Mouse (Mus musculus) bone marrow macrophage, adult 2 months (primary cell): Measurements from ENCODE around the gene Meaf6. TPM values are rescaled to one million over a fixed set of nuclear protein-coding genes. Genes with fewer than 3 reads are reported as not detected.

ENCODE experiments used
- H3K27ac ChIP-seq: 2 replicates; pipeline ENCODE4 v1.5.1; 2012; ENCODE audit warnings: low read depth, low read length; ENCODE audit not compliant: insufficient read depth
- H3K4me1 ChIP-seq: 2 replicates; pipeline ENCODE4 v1.6.1; 2012; ENCODE audit warnings: low read length; ENCODE audit not compliant: control insufficient read depth, insufficient read depth
- H3K4me3 ChIP-seq: 2 replicates; pipeline ENCODE4 v1.5.1; 2012; ENCODE audit warnings: mild to moderate bottlenecking, low read length, moderate library complexity; ENCODE audit not compliant: insufficient read depth
- CTCF ChIP-seq: IDR thresholded peaks from 2 replicates; pipeline ENCODE4 v1.5.1; 2012; ENCODE audit warnings: low read depth, mild to moderate bottlenecking, low read length, moderate library complexity
- POLR2A ChIP-seq: IDR thresholded peaks from 2 replicates; pipeline ENCODE4 v1.6.1; 2012; ENCODE audit warnings: mild to moderate bottlenecking, low read depth, low read length, borderline replicate concordance
- polyA plus RNA-seq: library from polyadenylated mRNA; stranded (reverse); fragments of >200 nt; gene quantifications from 2 replicates; pipeline ENCODE4 v1.2.4, GENCODE M21; 2012; ENCODE audit not compliant: missing spikeins, insufficient read depth, insufficient read length

Gene Meaf6
- polyA plus RNA-seq, 1 experiment = 32.4 TPM

DNA sequence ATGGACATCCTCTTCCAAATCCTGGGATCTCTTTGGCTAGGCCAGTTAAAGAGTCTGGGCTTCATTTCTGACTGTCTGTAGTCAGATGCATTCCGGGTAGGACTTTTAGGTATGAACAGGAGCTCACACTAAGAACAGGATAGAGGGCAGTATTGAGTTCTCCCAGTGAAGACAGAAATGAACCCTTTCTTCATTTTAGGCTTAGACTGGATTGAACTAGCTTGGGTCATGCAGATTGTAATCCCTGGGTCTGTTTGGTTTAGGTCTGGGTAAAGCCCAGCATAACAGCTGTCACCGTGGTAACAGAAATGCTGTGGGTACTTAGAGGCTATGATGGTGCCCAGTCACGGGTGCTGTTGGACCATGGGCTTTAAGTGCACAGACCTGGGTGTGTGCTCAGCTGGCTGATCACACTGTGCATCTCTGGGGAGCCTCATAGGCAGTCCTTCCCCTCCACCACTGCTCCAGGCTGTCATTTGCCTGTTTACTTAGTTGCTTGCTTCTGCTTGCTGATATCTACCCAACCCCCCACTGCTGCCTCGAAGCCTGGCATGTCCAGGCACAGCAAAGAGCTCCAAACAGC lies 68.8 kb downstream of the Meaf6 start:
- no peak for TF ChIP-seq POLR2A
- TF ChIP-seq CTCF = no peak
- Histone ChIP-seq H3K27ac (no peak overlapping the region), H3K4me3 (no peak overlapping the region), H3K4me1 (no peaks in the 10 kb centered on the region)

DNA sequence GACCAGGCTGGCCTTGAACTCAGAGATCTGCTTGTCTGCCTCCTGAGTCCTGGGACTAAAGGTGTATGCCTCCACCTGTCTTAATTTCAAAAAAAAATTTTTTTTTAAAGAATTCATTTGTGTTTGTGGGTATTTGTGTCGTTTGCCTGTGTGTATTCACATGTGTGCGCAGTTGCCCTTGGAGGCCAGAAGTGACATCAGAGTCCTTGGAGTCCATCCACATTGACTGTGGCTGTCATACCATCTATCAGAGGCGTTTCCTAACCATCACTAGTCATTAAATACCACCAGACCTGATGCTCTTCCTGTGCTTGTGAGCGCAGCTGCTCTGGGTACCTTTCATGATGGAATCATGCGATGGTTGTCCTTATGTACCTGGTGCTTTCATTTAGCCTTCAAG lies 70.7 kb downstream of the Meaf6 start:
- no peak overlapping the region for H3K4me3 ChIP-seq
- TF ChIP-seq CTCF (no peak), POLR2A (no peak)
- H3K4me1 ChIP-seq = no peaks in the 10 kb centered on the region
- H3K27ac ChIP-seq = no peak overlapping the region

DNA sequence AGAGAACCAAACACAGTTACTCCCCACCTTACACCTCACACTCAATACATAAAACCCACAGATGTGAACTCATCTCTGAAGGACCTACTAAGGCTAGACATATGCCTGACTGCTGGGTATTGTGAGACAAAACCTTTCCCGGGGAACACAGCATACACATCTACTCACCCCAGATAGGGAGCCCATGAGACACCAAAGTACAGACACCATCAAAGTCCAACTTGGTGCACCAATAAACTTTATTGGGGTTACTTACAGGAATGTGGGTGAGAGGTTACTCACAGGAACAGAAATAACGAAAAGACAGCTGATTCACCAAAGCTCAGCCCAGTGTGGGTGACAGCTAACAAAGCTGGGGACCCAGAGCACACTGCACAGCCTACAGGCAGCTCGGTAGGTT lies 72.4 kb downstream of the Meaf6 start:
- TF ChIP-seq CTCF (no peak), POLR2A (no peak)
- Histone ChIP-seq H3K4me3 (no peak overlapping the region), H3K27ac (no peak overlapping the region), H3K4me1 (no peaks in the 10 kb centered on the region)

DNA sequence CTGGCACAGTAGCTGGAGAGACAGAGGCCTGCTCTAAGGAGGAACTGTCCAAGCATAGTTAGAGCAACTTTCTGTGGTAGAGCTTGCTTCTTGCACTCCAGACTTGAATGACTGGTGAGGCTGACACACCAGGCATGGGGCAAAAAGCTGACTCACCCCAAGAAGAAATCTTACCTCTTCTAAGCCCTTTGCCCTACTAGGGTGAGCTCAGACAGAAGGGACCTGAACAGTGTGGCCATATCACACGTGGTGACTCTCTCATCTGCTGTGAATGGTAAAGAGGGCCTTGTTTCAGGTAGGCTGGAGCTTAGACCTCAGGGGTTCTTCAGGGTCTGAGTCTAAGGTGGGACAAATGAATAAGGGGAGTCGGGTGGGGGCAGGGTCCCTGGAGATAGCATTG lies 73.1 kb downstream of the Meaf6 start:
- TF ChIP-seq POLR2A (no peak), CTCF (no peak)
- Histone ChIP-seq H3K4me3 (no peak overlapping the region), H3K27ac (no peak overlapping the region), H3K4me1 (no peaks in the 10 kb centered on the region)

DNA sequence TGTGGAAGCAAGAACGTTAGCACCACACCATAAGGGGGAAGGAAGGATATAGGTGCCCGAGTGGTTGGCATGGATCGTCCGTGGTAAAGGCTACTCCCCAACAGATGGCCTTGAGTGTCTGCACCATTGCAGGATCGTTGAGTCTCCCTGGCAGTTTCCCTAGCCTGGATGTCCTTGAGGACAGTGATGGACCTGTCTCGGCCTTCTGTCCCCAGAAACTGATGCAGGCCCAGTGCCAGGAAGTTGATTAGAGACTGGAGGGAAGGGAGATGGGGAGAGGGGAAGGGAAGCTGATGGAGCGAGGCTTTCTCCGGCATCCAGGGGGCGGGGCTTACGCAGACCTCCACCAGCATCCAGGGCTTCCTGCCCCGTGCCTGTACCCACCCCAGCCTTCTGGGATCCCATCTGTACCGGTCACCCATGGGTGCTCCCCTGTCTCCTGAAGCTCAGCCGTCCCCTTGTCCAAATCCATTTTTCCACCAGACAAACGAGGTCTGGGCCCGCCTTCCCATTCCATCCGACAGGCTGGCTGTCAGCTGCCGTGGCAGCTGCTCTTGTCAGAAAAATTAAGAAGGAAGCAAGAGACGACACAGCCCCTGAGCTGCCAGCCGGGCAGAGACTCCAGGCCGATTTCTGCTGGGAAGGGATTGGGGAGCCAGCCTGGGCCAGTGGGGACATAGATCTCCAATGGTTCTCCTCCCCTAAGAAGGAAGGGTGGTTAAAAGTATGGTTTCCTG lies 73.8 kb downstream of the Meaf6 start:
- Histone ChIP-seq H3K4me1 (no peaks in the 10 kb centered on the region), H3K4me3 (no peak overlapping the region), H3K27ac (no peak overlapping the region)
- no peak for TF ChIP-seq POLR2A

DNA sequence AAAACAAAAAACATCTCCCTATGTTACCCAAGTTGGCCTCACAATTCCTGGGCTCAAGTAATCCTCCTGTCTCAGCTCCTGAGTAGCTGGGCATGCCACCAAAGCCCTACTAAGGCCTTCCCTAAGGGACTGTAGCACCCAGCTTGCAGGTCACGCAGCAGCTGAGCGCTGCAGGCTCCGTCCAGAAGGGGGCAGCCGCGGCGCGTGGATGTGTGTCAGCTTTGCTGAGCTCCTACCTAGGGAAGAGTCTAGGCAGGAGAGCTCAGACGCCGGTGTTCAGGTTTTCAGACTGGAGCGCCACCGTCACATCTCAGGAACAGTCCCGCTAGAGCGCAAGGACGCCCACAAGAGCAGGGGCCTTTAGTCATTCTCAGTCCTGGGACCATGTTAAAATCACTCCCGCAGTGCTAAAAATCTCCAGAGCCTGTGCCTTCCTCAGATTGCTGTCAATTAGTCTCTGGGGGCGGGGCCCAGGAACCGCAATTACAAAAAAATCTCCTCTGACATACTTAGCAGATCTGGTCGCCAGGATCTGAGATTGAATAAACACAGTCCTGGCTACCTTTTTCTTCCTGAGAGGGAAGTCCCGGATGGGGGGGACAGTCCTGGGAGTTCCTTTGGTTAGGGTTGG lies 75.5 kb downstream of the Meaf6 start:
- no peak overlapping the region for H3K27ac ChIP-seq
- no peaks in the 10 kb centered on the region for H3K4me1 ChIP-seq
- H3K4me3 ChIP-seq = peak overlapping the region; percentile 19; the same call in 1 of the 2 replicates
- TF ChIP-seq POLR2A = no peak
- peak; percentile 87 for TF ChIP-seq CTCF

DNA sequence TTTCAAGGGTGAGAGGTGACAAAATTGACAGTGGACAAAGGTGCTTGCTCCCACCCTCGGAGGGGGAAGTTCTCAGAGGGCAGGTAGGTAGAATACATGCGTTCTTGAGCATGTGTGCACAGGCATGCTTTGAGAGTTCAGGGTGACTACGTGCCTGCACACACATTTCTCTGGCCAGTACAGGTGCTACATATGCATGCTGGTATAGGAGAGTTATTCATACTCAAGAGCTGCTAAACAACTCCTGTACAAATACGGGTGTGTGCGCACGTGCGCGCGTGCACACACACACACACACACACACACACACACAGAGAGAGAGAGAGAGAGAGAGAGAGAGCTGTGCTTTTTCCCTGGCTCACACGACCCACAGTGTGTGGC lies 76.0 kb downstream of the Meaf6 start:
- TF ChIP-seq CTCF (no peak), POLR2A (no peak)
- Histone ChIP-seq H3K4me3 (no peak overlapping the region), H3K4me1 (no peaks in the 10 kb centered on the region), H3K27ac (no peak overlapping the region)

DNA sequence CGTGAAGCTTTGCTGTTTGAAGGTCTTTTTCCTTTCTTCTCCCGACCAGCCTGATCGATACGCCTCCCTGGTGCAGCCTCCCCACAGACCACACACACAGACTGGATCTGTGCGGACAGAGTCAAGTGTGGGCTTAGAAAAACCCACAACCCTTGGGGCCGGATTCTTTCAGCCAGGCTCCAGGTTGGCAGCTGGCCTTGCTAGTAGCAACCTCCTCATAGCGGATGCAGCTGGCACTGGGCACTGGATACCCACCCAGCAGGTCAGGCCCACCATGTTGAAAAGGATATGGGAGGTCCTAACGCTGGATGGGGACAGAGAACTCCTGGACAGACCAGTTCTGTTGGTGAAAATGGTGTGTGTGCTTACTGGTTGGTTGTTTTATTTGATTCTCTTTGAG lies 76.5 kb downstream of the Meaf6 start:
- no peak overlapping the region for H3K4me3 ChIP-seq
- no peak for TF ChIP-seq POLR2A
- no peak for TF ChIP-seq CTCF
- H3K4me1 ChIP-seq = no peaks in the 10 kb centered on the region
- no peak overlapping the region for H3K27ac ChIP-seq

DNA sequence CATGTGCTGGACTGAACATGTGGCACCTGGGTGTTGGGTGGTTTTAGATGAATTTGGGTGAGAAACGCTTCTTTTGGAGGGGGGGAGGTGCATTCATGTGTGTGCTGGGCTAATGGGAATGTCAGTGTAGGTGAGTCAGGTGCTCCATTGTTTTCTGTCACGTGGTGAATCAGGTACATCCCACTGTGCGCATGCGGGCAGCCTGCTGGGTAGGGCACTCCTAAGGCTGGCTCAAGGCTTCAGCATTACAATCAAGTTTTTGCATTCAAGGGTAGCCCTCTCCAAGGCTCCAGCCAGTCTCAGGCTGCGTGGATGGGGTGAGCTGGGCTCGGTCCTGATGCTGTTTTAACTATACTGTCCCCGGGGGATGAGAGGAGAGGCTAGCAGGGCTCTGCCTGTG lies 77.8 kb downstream of the Meaf6 start:
- TF ChIP-seq CTCF (no peak), POLR2A (no peak)
- no peak overlapping the region for H3K27ac ChIP-seq
- H3K4me3 ChIP-seq = no peak overlapping the region
- H3K4me1 ChIP-seq = no peaks in the 10 kb centered on the region

Other genes starting within 250 kb of the Meaf6 start
- 18.6 and 20.2 TPM in 2 replicates for gene Yrdc, start 234.5 kb upstream of the Meaf6 start, polyA plus RNA-seq
- 7.6 and 9.5 TPM in 2 replicates for gene 1110065P20Rik, start 233.9 kb upstream of the Meaf6 start, polyA plus RNA-seq
- not detected in 2 replicates for gene Maneal, start 223.0 kb upstream of the Meaf6 start, polyA plus RNA-seq
- not detected in 2 replicates for gene Epha10, start 204.2 kb upstream of the Meaf6 start, polyA plus RNA-seq
- gene 9930104L06Rik, start 148.1 kb upstream of the Meaf6 start, polyA plus RNA-seq = 11.2 and 13.9 TPM in 2 replicates
- 47.0 and 53.4 TPM in 2 replicates for gene Cdca8, start 145.8 kb upstream of the Meaf6 start, polyA plus RNA-seq
- not detected in 2 replicates for gene Rspo1, start 98.7 kb upstream of the Meaf6 start, polyA plus RNA-seq
- gene Gnl2, start 68.5 kb upstream of the Meaf6 start, polyA plus RNA-seq = 38.2 and 49.0 TPM in 2 replicates
- gene Dnali1, start 19.4 kb upstream of the Meaf6 start, polyA plus RNA-seq = 0.37 TPM in 1 of 2 replicates, not detected in the other
- 18.0 and 18.5 TPM in 2 replicates for gene Snip1, start 18.5 kb upstream of the Meaf6 start, polyA plus RNA-seq
- 27.3 and 29.1 TPM in 2 replicates for gene Zc3h12a, start 42.7 kb downstream of the Meaf6 start, polyA plus RNA-seq